In the genomic region with DNA sequence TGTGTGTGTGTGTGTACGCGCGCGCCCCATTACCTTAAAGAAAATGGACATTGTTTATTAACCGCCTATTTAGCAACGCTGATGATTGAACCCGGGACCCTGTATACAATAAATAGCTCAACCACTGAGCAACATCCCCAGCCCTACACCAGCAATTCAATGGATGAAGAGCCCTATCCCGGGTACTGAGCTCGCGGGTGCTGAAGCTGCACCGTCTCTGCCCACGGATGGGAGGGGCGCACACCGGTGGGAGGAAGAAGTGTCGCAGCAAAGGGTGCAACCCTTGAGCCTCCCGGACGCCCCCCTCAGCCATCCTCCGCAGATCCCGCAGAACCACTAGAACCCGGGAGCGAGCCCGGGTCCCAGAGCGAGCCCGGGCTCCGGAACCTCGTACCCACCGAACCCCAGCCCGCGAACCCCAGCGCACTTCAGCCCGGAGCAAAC, we compare ENCODE assay signal across 8 mouse cellular contexts. TPM values are rescaled to one million over a fixed set of nuclear protein-coding genes. Genes with fewer than 3 reads are reported as not detected.
A peak's percentile ranks its signal among the peaks of the same experiment; 100 is the strongest.
DNase-seq lines count a peak whose midpoint lies in the region; ATAC-seq and TF ChIP-seq lines count a peak whose summit lies in the region.

No protein-coding gene starts in this region.

- H3K9ac ChIP-seq in kidney, postnatal 0 days (ENCODE audit: low read depth, low read length), result peak overlapping the region; percentile 64
- H3K9ac ChIP-seq in embryonic facial prominence, embryonic 11.5 days (replicated peaks; ENCODE audit: low read length), result peak overlapping the region; percentile 73
- H3K9ac ChIP-seq in intestine, embryonic 15.5 days, result peak overlapping the region; percentile 69
- H3K9ac ChIP-seq in midbrain, embryonic 14.5 days (replicated peaks; ENCODE audit: low read length), result peak overlapping the region; percentile 88

- ATAC-seq in kidney, postnatal 0 days (replicated peaks; ENCODE audit: low FRiP score, low read depth), result no peak; the same call in 1 of the 2 replicates
- peak; percentile 74 for ATAC-seq in G1E (ENCODE audit: extremely low read depth, insufficient number of reproducible peaks, low FRiP score, poor library complexity, severe bottlenecking)
- ATAC-seq in embryonic facial prominence, embryonic 11.5 days (replicated peaks; ENCODE audit: insufficient number of reproducible peaks, low FRiP score, low TSS enrichment, low read depth), result peak; percentile 73
- ATAC-seq in intestine, embryonic 15.5 days, result peak; percentile 75
- ATAC-seq in midbrain, embryonic 14.5 days (ENCODE audit: low FRiP score, low TSS enrichment), result peak; percentile 81

- 0 out of 2 replicates have a peak, but pooled peaks cover 3% of the 10 kb centered on the region for H3K36me3 ChIP-seq in kidney, postnatal 0 days (ENCODE audit: insufficient read depth, low read length)
- H3K36me3 ChIP-seq in G1E (replicated peaks), result peaks cover 22% of the 10 kb centered on the region
- no peaks in the 10 kb centered on the region for H3K36me3 ChIP-seq in embryonic facial prominence, embryonic 11.5 days (replicated peaks; ENCODE audit: control insufficient read depth, insufficient read depth, low read depth, low read length)
- no peaks in the 10 kb centered on the region for H3K36me3 ChIP-seq in intestine, embryonic 15.5 days
- H3K36me3 ChIP-seq in midbrain, embryonic 14.5 days (ENCODE audit: control insufficient read depth, insufficient read depth, low read length), result no peaks in the 10 kb centered on the region

- 0 out of 2 replicates have a peak, but pooled peaks cover 3% of the 10 kb centered on the region for H3K4me1 ChIP-seq in kidney, postnatal 0 days (replicated peaks; ENCODE audit: insufficient read depth, low read length)
- peaks cover 22% of the 10 kb centered on the region for H3K4me1 ChIP-seq in G1E (ENCODE audit: insufficient read depth, low read depth, low read length)
- no peaks in the 10 kb centered on the region for H3K4me1 ChIP-seq in embryonic facial prominence, embryonic 11.5 days (ENCODE audit: control insufficient read depth, insufficient read depth, low read length)
- H3K4me1 ChIP-seq in intestine, embryonic 15.5 days (replicated peaks), result 0 out of 2 replicates have a peak, but pooled peaks cover 2% of the 10 kb centered on the region
- H3K4me1 ChIP-seq in midbrain, embryonic 14.5 days (ENCODE audit: control insufficient read depth, insufficient read depth, low read length), result 0 out of 2 replicates have a peak, but pooled peaks cover 5% of the 10 kb centered on the region

- peak overlapping the region; percentile 62 for H3K4me2 ChIP-seq in kidney, postnatal 0 days (ENCODE audit: low read length)
- H3K4me2 ChIP-seq in embryonic facial prominence, embryonic 11.5 days (ENCODE audit: low read depth, low read length), result peak overlapping the region; percentile 71
- peak overlapping the region; percentile 93 for H3K4me2 ChIP-seq in intestine, embryonic 15.5 days (replicated peaks)
- peak overlapping the region; percentile 71 for H3K4me2 ChIP-seq in midbrain, embryonic 14.5 days (ENCODE audit: low read length)

- no peaks in the 10 kb centered on the region for H3K27me3 ChIP-seq in kidney, postnatal 0 days (ENCODE audit: insufficient read depth, low read length)
- no peaks in the 10 kb centered on the region for H3K27me3 ChIP-seq in G1E (ENCODE audit: insufficient read depth, low read length)
- peaks cover 3% of the 10 kb centered on the region; the same call in 1 of the 2 replicates for H3K27me3 ChIP-seq in embryonic facial prominence, embryonic 11.5 days (ENCODE audit: control insufficient read depth, insufficient read depth, low read length)
- H3K27me3 ChIP-seq in intestine, embryonic 15.5 days (replicated peaks), result no peaks in the 10 kb centered on the region
- H3K27me3 ChIP-seq in midbrain, embryonic 14.5 days (ENCODE audit: control insufficient read depth, insufficient read depth, low read length), result no peaks in the 10 kb centered on the region

- DNase-seq in kidney, postnatal 0 days (ENCODE audit: low spot score), result peak; percentile 61
- no peak for DNase-seq in kidney, postnatal 14 days
- DNase-seq in G1E (ENCODE audit: low spot score), result peak; percentile 44
- DNase-seq in embryonic facial prominence, embryonic 11.5 days (ENCODE audit: low spot score), result peak; percentile 63
- peak; percentile 78 for DNase-seq in midbrain, embryonic 14.5 days
- no peak for DNase-seq in adrenal gland, adult 2 months
- DNase-seq in cerebellum, postnatal 36 days, result no peak

- WGBS in kidney, postnatal 0 days, result 1% methylated on average over 31 of the region's 31 CpGs
- 1% methylated on average over 30 of the region's 31 CpGs for WGBS in embryonic facial prominence, embryonic 11.5 days
- 2% methylated on average over 31 of the region's 31 CpGs for WGBS in intestine, embryonic 15.5 days
- WGBS in midbrain, embryonic 14.5 days, result 1% methylated on average over 31 of the region's 31 CpGs

- peak overlapping the region; percentile 59 for H3K4me3 ChIP-seq in kidney, postnatal 0 days (replicated peaks; ENCODE audit: low read depth, low read length)
- H3K4me3 ChIP-seq in G1E (ENCODE audit: low read depth, low read length), result peak overlapping the region; percentile 82
- peak overlapping the region; percentile 63 for H3K4me3 ChIP-seq in embryonic facial prominence, embryonic 11.5 days (ENCODE audit: low read depth, low read length)
- H3K4me3 ChIP-seq in intestine, embryonic 15.5 days (replicated peaks), result peak overlapping the region; percentile 75
- peak overlapping the region; percentile 79 for H3K4me3 ChIP-seq in midbrain, embryonic 14.5 days (replicated peaks; ENCODE audit: low read depth, low read length)

- TF ChIP-seq CTCF in kidney, postnatal 0 days (IDR thresholded peaks at IDR 0.05; ENCODE audit: low read depth), result no peak
- TF ChIP-seq CTCF in G1E (IDR thresholded peaks at IDR 0.05; ENCODE audit: low read depth, low read length), result no peak

- H3K9me3 ChIP-seq in kidney, postnatal 0 days (replicated peaks; ENCODE audit: low read length), result no peaks in the 10 kb centered on the region
- no peaks in the 10 kb centered on the region for H3K9me3 ChIP-seq in G1E (replicated peaks)
- no peaks in the 10 kb centered on the region for H3K9me3 ChIP-seq in embryonic facial prominence, embryonic 11.5 days (replicated peaks; ENCODE audit: control insufficient read depth, low read length)
- H3K9me3 ChIP-seq in intestine, embryonic 15.5 days, result no peaks in the 10 kb centered on the region
- H3K9me3 ChIP-seq in midbrain, embryonic 14.5 days (ENCODE audit: control insufficient read depth, low read length), result no peaks in the 10 kb centered on the region

- H3K27ac ChIP-seq in kidney, postnatal 0 days, result peak overlapping the region; percentile 89
- H3K27ac ChIP-seq in embryonic facial prominence, embryonic 11.5 days (replicated peaks; ENCODE audit: low read depth, low read length), result 0 out of 2 replicates have a peak overlapping the region, but pooled peaks have one; percentile 15
- peak overlapping the region; percentile 85 for H3K27ac ChIP-seq in intestine, embryonic 15.5 days
- H3K27ac ChIP-seq in midbrain, embryonic 14.5 days (replicated peaks; ENCODE audit: low read depth, low read length), result peak overlapping the region; percentile 94

RNA-seq across cellular contexts. Expression of a gene that starts 0.4 kb away (rescaled TPM):
- 22.7 and 24.3 TPM in 2 replicates for polyA plus RNA-seq in kidney, postnatal 0 days (2015; fragmentation: Nextera tagmentation; extraction: Ambion mirVana)
- total RNA-seq in G1E (2014; fragmentation: Nextera tagmentation), result 33.9 and 40.4 TPM in 2 replicates
- total RNA-seq in G1E (2017), result 20.3 and 20.5 TPM in 2 replicates
- 44.3 and 54.7 TPM in 2 replicates for polyA plus RNA-seq in G1E (2012)
- 6.1 and 7.4 TPM in 2 replicates for polyA plus RNA-seq in embryonic facial prominence, embryonic 11.5 days (2014; fragmentation: Nextera tagmentation; extraction: Ambion mirVana)
- 2.3 and 3.0 TPM in 2 replicates for polyA plus RNA-seq in intestine, embryonic 15.5 days (2015; fragmentation: Nextera tagmentation; extraction: Ambion mirVana)
- polyA plus RNA-seq in midbrain, embryonic 14.5 days (2014; fragmentation: Nextera tagmentation; extraction: Ambion mirVana), result 13.4 and 15.6 TPM in 2 replicates
- 100 to 1,000 TPM; 162 to 208 TPM for total RNA-seq in adrenal gland, adult 2 months (2021)
- polyA plus RNA-seq in adrenal gland, adult 2 months (2012; rRNA removed), result 21.2 and 24.5 TPM in 2 replicates

RNA-seq across cellular contexts. Expression of a gene that starts 32.1 kb away (rescaled TPM):
- 16.3 and 16.6 TPM in 2 replicates for polyA plus RNA-seq in kidney, postnatal 0 days (2015; fragmentation: Nextera tagmentation; extraction: Ambion mirVana)
- total RNA-seq in G1E (2014; fragmentation: Nextera tagmentation) (34.8 and 36.5 TPM in 2 replicates), G1E (2017) (34.1 and 34.8 TPM in 2 replicates)
- polyA plus RNA-seq in G1E (2012), result 5.0 and 6.2 TPM in 2 replicates
- polyA plus RNA-seq in embryonic facial prominence, embryonic 11.5 days (2014; fragmentation: Nextera tagmentation; extraction: Ambion mirVana), result 26.5 and 27.2 TPM in 2 replicates
- polyA plus RNA-seq in intestine, embryonic 15.5 days (2015; fragmentation: Nextera tagmentation; extraction: Ambion mirVana), result 17.5 and 18.0 TPM in 2 replicates
- polyA plus RNA-seq in midbrain, embryonic 14.5 days (2014; fragmentation: Nextera tagmentation; extraction: Ambion mirVana), result 19.6 and 25.4 TPM in 2 replicates
- 10 to 100 TPM; 22.1 to 27.4 TPM for total RNA-seq in adrenal gland, adult 2 months (2021)
- 5.5 and 5.8 TPM in 2 replicates for polyA plus RNA-seq in adrenal gland, adult 2 months (2012; rRNA removed)

RNA-seq across cellular contexts. Expression of a gene that starts 58.4 kb away (rescaled TPM):
- 1,400 and 1,543 TPM in 2 replicates for polyA plus RNA-seq in kidney, postnatal 0 days (2015; fragmentation: Nextera tagmentation; extraction: Ambion mirVana)
- total RNA-seq in G1E (2014; fragmentation: Nextera tagmentation) (2,208 and 2,341 TPM in 2 replicates), G1E (2017) (819 and 896 TPM in 2 replicates)
- polyA plus RNA-seq in G1E (2012), result 1,947 and 1,988 TPM in 2 replicates
- 1,068 and 1,141 TPM in 2 replicates for polyA plus RNA-seq in embryonic facial prominence, embryonic 11.5 days (2014; fragmentation: Nextera tagmentation; extraction: Ambion mirVana)
- polyA plus RNA-seq in intestine, embryonic 15.5 days (2015; fragmentation: Nextera tagmentation; extraction: Ambion mirVana), result 988 and 1,053 TPM in 2 replicates
- 851 and 883 TPM in 2 replicates for polyA plus RNA-seq in midbrain, embryonic 14.5 days (2014; fragmentation: Nextera tagmentation; extraction: Ambion mirVana)
- 1,000 to 10,000 TPM; 2,669 to 3,122 TPM for total RNA-seq in adrenal gland, adult 2 months (2021)
- polyA plus RNA-seq in adrenal gland, adult 2 months (2012; rRNA removed), result 2,303 and 3,302 TPM in 2 replicates

Comparison
In these comparisons a context has a peak if more than half of its experiments do, and no peak if none do; other contexts are left out.
1. DNase-seq: peak in kidney, postnatal 0 days (single experiment), G1E (single experiment), embryonic facial prominence, embryonic 11.5 days (single experiment) and midbrain, embryonic 14.5 days (single experiment); none in kidney, postnatal 14 days (single experiment), adrenal gland, adult 2 months (single experiment) and cerebellum, postnatal 36 days (0 of 2).
2. H3K27ac ChIP-seq: peak in every context shown above with its lines; median percentile 94 in midbrain, embryonic 14.5 days; 89 in kidney, postnatal 0 days; 85 in intestine, embryonic 15.5 days; 15 in embryonic facial prominence, embryonic 11.5 days.
3. Peak in every context shown above with its lines, with median percentiles within 50 percentile points of each other: H3K4me2 ChIP-seq, H3K4me3 ChIP-seq and H3K9ac ChIP-seq.